Mouse (Mus musculus): ENCODE measurements around the gene Gpr35. TPM values are rescaled to one million over a fixed set of nuclear protein-coding genes. Genes with fewer than 3 reads are reported as not detected.

Gene Gpr35
- polyA plus RNA-seq, 1 experiment from 2014 or later = 0.29 TPM

DNA sequence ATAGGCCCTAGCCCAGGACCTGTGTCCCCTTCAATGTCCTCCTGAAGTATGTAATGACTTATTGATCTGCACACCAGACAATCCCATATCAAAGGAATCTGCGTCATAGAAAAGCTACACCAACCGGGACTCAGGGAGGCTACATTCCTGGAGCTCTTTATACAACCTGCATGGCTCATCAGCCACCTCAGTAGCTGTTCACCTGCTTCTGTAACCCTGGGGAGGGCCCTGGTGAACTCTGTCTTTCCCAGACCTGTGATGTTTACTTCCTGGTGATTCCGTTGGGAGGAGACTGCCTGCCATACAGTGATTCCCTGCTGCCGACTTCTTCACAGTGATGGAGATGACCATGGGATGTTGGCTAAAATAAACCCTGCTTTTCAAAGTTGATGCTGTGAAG is 38.2 kb downstream of the Gpr35 start:
- WGBS = 86% methylated on average over 4 of the region's 4 CpGs
- H3K27ac ChIP-seq (ENCODE audit: low read depth, low read length) = no peak overlapping the region
- H3K9me3 ChIP-seq (replicated peaks; ENCODE audit: control insufficient read depth, low read length) = no peaks in the 10 kb centered on the region
- no peak overlapping the region for H3K9ac ChIP-seq (ENCODE audit: low read length)
- ATAC-seq (no peak), DNase-seq (ENCODE audit: low spot score) (no peak)
- H3K4me1 ChIP-seq (ENCODE audit: control insufficient read depth, insufficient read depth, low read length) = no peaks in the 10 kb centered on the region
- H3K36me3 ChIP-seq (ENCODE audit: control insufficient read depth, insufficient read depth, low read length) = no peaks in the 10 kb centered on the region
- H3K4me3 ChIP-seq (ENCODE audit: low read depth, low read length) = no peak overlapping the region
- no peak overlapping the region for H3K4me2 ChIP-seq (ENCODE audit: low read length)
- H3K27me3 ChIP-seq (replicated peaks; ENCODE audit: control insufficient read depth, insufficient read depth, low read length) = no peaks in the 10 kb centered on the region

GRCm38 (mm10) chr1:92989891-92990290 is 39.2 kb downstream of the Gpr35 start:
- Histone ChIP-seq H3K9me3 (replicated peaks; ENCODE audit: control insufficient read depth, low read length) (no peaks in the 10 kb centered on the region), H3K4me1 (ENCODE audit: control insufficient read depth, insufficient read depth, low read length) (no peaks in the 10 kb centered on the region), H3K4me3 (ENCODE audit: low read depth, low read length) (no peak overlapping the region), H3K27me3 (replicated peaks; ENCODE audit: control insufficient read depth, insufficient read depth, low read length) (no peaks in the 10 kb centered on the region), H3K9ac (ENCODE audit: low read length) (no peak overlapping the region), H3K4me2 (ENCODE audit: low read length) (no peak overlapping the region), H3K27ac (ENCODE audit: low read depth, low read length) (no peak overlapping the region), H3K36me3 (ENCODE audit: control insufficient read depth, insufficient read depth, low read length) (no peaks in the 10 kb centered on the region)
- 73% methylated on average over 4 of the region's 4 CpGs for WGBS
- no peak for DNase-seq (ENCODE audit: low spot score)
- ATAC-seq = no peak

- H3K4me1 ChIP-seq (ENCODE audit: control insufficient read depth, insufficient read depth, low read length) = no peaks in the 10 kb centered on the region
- no peak overlapping the region for H3K27ac ChIP-seq (ENCODE audit: low read depth, low read length)
- DNase-seq (ENCODE audit: low spot score) (no peak), ATAC-seq (no peak)
- WGBS = 82% methylated on average over 6 of the region's 6 CpGs
- H3K4me3 ChIP-seq (ENCODE audit: low read depth, low read length) = no peak overlapping the region
- no peaks in the 10 kb centered on the region for H3K9me3 ChIP-seq (replicated peaks; ENCODE audit: control insufficient read depth, low read length)
- H3K27me3 ChIP-seq (replicated peaks; ENCODE audit: control insufficient read depth, insufficient read depth, low read length) = no peaks in the 10 kb centered on the region
- no peaks in the 10 kb centered on the region for H3K36me3 ChIP-seq (ENCODE audit: control insufficient read depth, insufficient read depth, low read length)
- H3K9ac ChIP-seq (ENCODE audit: low read length) = no peak overlapping the region
- H3K4me2 ChIP-seq (ENCODE audit: low read length) = no peak overlapping the region
Observed at GRCm38 (mm10) chr1:92992214-92992855, 41.7 kb downstream of the Gpr35 start.

DNA sequence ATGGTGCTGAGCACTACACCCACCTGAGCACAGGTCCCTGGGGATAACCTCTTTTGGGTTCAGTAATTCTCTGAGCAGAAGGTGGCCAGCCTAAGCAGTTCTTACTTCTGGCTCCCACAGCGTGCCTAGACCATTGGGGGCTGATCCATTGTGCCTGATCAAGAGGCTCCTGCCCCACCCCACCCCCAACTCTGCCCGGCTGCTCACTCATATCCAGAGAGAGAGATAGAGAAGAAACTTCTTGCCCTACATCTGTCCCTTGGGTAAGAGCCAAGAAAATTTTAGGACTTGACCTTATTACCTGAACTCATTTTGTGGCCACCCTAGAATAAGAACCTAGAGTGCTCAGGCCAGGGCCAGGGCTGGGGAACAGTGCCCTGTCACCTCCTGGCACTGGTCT is 42.2 kb downstream of the Gpr35 start:
- Histone ChIP-seq H3K36me3 (ENCODE audit: control insufficient read depth, insufficient read depth, low read length) (no peaks in the 10 kb centered on the region), H3K4me3 (ENCODE audit: low read depth, low read length) (no peak overlapping the region), H3K4me2 (ENCODE audit: low read length) (no peak overlapping the region), H3K4me1 (ENCODE audit: control insufficient read depth, insufficient read depth, low read length) (no peaks in the 10 kb centered on the region), H3K9ac (ENCODE audit: low read length) (no peak overlapping the region), H3K27ac (ENCODE audit: low read depth, low read length) (no peak overlapping the region), H3K9me3 (replicated peaks; ENCODE audit: control insufficient read depth, low read length) (no peaks in the 10 kb centered on the region), H3K27me3 (replicated peaks; ENCODE audit: control insufficient read depth, insufficient read depth, low read length) (no peaks in the 10 kb centered on the region)
- no peak for DNase-seq (ENCODE audit: low spot score)
- WGBS = 71% methylated on average over 2 of the region's 2 CpGs
- no peak for ATAC-seq

GRCm38 (mm10) chr1:93006061-93006460 is 55.4 kb downstream of the Gpr35 start, which contains the start of gene Aqp12:
Aqp12 (plus strand) TSS chr1:93006334.
- H3K4me1 ChIP-seq (ENCODE audit: control insufficient read depth, insufficient read depth, low read length) = no peaks in the 10 kb centered on the region
- no peak within 1 kb of the TSS for H3K4me2 ChIP-seq (ENCODE audit: low read length)

DNA sequence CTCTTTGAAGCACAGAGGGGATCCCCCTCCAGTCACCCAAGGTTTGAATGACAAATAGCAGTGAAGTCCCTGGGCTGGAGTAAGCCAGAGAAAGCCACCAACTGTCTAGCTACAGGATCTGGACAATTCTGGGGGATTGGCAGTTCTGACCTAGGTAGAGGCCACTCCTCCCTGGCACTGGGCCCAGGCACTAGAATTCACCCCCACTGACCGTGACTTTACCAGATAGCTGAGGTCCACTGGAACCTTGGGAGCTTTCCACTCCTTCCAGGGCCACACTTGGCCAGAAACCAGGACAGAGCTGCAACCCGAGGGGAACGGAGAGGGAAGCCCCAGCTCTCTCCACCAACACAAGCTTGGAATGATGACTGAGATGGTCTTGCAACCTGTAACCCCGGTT is 58.5 kb downstream of the Gpr35 start:
- Histone ChIP-seq H3K9ac (ENCODE audit: low read length) (no peak overlapping the region), H3K4me2 (ENCODE audit: low read length) (no peak overlapping the region), H3K9me3 (replicated peaks; ENCODE audit: control insufficient read depth, low read length) (no peaks in the 10 kb centered on the region), H3K36me3 (ENCODE audit: control insufficient read depth, insufficient read depth, low read length) (no peaks in the 10 kb centered on the region), H3K27me3 (replicated peaks; ENCODE audit: control insufficient read depth, insufficient read depth, low read length) (no peaks in the 10 kb centered on the region), H3K4me3 (ENCODE audit: low read depth, low read length) (no peak overlapping the region), H3K27ac (ENCODE audit: low read depth, low read length) (no peak overlapping the region), H3K4me1 (ENCODE audit: control insufficient read depth, insufficient read depth, low read length) (no peaks in the 10 kb centered on the region)
- no peak for DNase-seq (ENCODE audit: low spot score)
- no peak for ATAC-seq
- 71% methylated on average over 4 of the region's 4 CpGs for WGBS

More at GRCm38 (mm10) chr1:93006061-93006460, 55.4 kb downstream of the Gpr35 start, which contains the start of gene Aqp12:
- Histone ChIP-seq H3K27ac (ENCODE audit: low read depth, low read length) (no peak within 1 kb of the TSS), H3K9me3 (replicated peaks; ENCODE audit: control insufficient read depth, low read length) (no peaks in the 10 kb centered on the region), H3K36me3 (ENCODE audit: control insufficient read depth, insufficient read depth, low read length) (no peaks in the 10 kb centered on the region), H3K27me3 (replicated peaks; ENCODE audit: control insufficient read depth, insufficient read depth, low read length) (no peaks in the 10 kb centered on the region), H3K4me3 (ENCODE audit: low read depth, low read length) (no peak within 1 kb of the TSS), H3K9ac (ENCODE audit: low read length) (no peak within 1 kb of the TSS)
- ATAC-seq (no peak), DNase-seq (ENCODE audit: low spot score) (no peak)
- 81% methylated on average over 7 of the region's 7 CpGs for WGBS

- peaks cover 3% of the 10 kb centered on the region; the same call in 1 of the 2 replicates for H3K36me3 ChIP-seq (ENCODE audit: control insufficient read depth, insufficient read depth, low read length)
- no peak overlapping the region for H3K27ac ChIP-seq (ENCODE audit: low read depth, low read length)
- H3K9ac ChIP-seq (ENCODE audit: low read length) = no peak overlapping the region
- H3K4me2 ChIP-seq (ENCODE audit: low read length) = no peak overlapping the region
- H3K9me3 ChIP-seq (replicated peaks; ENCODE audit: control insufficient read depth, low read length) = no peaks in the 10 kb centered on the region
- no peaks in the 10 kb centered on the region for H3K4me1 ChIP-seq (ENCODE audit: control insufficient read depth, insufficient read depth, low read length)
- H3K27me3 ChIP-seq (replicated peaks; ENCODE audit: control insufficient read depth, insufficient read depth, low read length) = no peaks in the 10 kb centered on the region
- WGBS = 39% methylated on average over 3 of the region's 3 CpGs
- no peak overlapping the region for H3K4me3 ChIP-seq (ENCODE audit: low read depth, low read length)
- DNase-seq (ENCODE audit: low spot score) (peak; percentile 33), ATAC-seq (no peak)
Observed at GRCm38 (mm10) chr1:93010731-93011130, 60.1 kb downstream of the Gpr35 start.

DNA sequence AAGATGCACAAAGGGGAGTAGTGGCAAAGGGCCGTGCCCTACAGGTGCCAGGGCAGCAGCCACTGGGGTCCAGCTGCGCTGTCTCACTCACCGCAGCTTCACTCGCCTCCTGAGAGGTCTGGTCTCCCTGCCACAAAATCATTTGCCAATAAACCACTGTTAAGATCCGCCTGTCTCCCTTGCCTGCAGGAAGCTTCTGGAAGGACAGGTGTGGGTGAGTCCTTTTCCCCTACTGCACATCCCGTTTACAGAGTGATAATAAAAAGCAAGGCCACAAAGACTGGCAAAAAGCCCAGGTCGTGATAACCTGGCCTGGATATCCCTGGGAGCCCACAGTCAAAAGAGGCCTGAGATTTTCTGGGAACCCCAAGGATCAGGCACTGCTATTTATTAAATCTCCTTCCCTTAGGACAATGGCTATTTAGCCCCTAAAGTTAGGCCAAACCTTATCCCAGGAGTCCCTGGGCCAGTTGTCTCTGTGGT is 61.5 kb downstream of the Gpr35 start:
- H3K4me2 ChIP-seq (ENCODE audit: low read length) = no peak overlapping the region
- H3K4me1 ChIP-seq (ENCODE audit: control insufficient read depth, insufficient read depth, low read length) = no peaks in the 10 kb centered on the region
- H3K9ac ChIP-seq (ENCODE audit: low read length) = no peak overlapping the region
- H3K9me3 ChIP-seq (replicated peaks; ENCODE audit: control insufficient read depth, low read length) = no peaks in the 10 kb centered on the region
- DNase-seq (ENCODE audit: low spot score) = no peak
- peaks cover 13% of the 10 kb centered on the region for H3K36me3 ChIP-seq (ENCODE audit: control insufficient read depth, insufficient read depth, low read length)
- no peak overlapping the region for H3K27ac ChIP-seq (ENCODE audit: low read depth, low read length)
- no peak overlapping the region for H3K4me3 ChIP-seq (ENCODE audit: low read depth, low read length)
- ATAC-seq = no peak
- H3K27me3 ChIP-seq (replicated peaks; ENCODE audit: control insufficient read depth, insufficient read depth, low read length) = no peaks in the 10 kb centered on the region
- 81% methylated on average over 7 of the region's 7 CpGs for WGBS

DNA sequence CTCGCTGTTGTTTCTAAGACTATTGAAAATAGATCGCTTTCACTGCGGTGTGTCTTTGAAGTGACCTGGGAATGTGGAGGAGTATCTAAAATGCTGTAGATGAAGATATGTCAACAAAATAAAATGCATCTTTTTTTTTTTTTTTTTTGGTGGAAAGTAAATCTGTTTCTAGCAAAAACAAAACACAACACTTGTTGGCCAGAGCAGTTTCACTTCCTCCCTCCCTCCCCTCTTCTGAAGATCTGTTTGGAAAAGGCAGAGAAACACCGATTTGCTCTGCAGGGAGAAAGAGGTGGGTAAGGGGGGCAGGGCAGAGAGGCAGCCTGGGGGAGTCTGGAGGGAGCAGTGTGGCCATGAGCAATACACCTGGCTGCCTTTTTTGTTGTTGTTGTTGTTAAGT is 62.7 kb downstream of the Gpr35 start:
- no peaks in the 10 kb centered on the region for H3K27me3 ChIP-seq (replicated peaks; ENCODE audit: control insufficient read depth, insufficient read depth, low read length)
- H3K27ac ChIP-seq (ENCODE audit: low read depth, low read length) = no peak overlapping the region
- no peak for DNase-seq (ENCODE audit: low spot score)
- H3K9ac ChIP-seq (ENCODE audit: low read length) = no peak overlapping the region
- H3K9me3 ChIP-seq (replicated peaks; ENCODE audit: control insufficient read depth, low read length) = no peaks in the 10 kb centered on the region
- no peak overlapping the region for H3K4me2 ChIP-seq (ENCODE audit: low read length)
- WGBS = 82% methylated on average over 4 of the region's 4 CpGs
- H3K4me1 ChIP-seq (ENCODE audit: control insufficient read depth, insufficient read depth, low read length) = no peaks in the 10 kb centered on the region
- no peak for ATAC-seq
- H3K36me3 ChIP-seq (ENCODE audit: control insufficient read depth, insufficient read depth, low read length) = peaks cover 25% of the 10 kb centered on the region
- no peak overlapping the region for H3K4me3 ChIP-seq (ENCODE audit: low read depth, low read length)
